Mouse (Mus musculus) layer of hippocampus, postnatal 36 days (tissue): Measurements from ENCODE around the gene Olfr721-ps1. TPM values are rescaled to one million over a fixed set of nuclear protein-coding genes. Genes with fewer than 3 reads are reported as not detected.

ENCODE experiments used
- DNase-seq, 2 experiments: peaks; one replicate each; pipeline ENCODE4 v3.0.0; 2022
- total RNA-seq, 2 experiments: library from RNA; stranded (reverse); gene quantifications; 2 replicates each; pipeline ENCODE4 v1.2.3; 2021

The Olfr721-ps1 gene
- not detected for total RNA-seq

DNA sequence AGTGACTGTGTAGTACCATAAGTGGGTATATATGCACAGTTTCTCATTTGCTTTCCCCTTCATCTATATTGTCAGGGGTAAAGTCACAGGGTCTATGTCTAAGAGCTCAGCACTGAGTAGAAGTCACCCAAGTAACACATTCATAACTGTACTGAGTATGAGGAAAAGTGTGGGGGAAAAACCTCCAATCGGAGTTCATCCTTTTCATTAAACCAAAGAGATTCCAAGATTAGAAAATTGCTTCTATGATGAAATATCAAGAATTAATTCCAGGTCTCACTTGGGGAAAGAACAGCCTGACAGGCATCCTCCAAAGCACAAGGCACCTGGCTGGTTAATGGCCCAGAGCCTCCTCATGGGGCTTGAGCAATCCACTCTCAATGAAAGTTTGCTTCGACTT is at the start of gene Olfr721-ps1:
TSS of gene Olfr721-ps1 (plus strand) at position 301 of the 400 bp plus-strand sequence.
- DNase-seq, result no peak

- DNase-seq, result no peak
Measured at GRCm38 (mm10) chr14:14351721-14352590, 49.1 kb upstream of the Olfr721-ps1 start.

- no peak for DNase-seq
Measured at GRCm38 (mm10) chr14:14352606-14353005, 48.5 kb upstream of the Olfr721-ps1 start.

DNA sequence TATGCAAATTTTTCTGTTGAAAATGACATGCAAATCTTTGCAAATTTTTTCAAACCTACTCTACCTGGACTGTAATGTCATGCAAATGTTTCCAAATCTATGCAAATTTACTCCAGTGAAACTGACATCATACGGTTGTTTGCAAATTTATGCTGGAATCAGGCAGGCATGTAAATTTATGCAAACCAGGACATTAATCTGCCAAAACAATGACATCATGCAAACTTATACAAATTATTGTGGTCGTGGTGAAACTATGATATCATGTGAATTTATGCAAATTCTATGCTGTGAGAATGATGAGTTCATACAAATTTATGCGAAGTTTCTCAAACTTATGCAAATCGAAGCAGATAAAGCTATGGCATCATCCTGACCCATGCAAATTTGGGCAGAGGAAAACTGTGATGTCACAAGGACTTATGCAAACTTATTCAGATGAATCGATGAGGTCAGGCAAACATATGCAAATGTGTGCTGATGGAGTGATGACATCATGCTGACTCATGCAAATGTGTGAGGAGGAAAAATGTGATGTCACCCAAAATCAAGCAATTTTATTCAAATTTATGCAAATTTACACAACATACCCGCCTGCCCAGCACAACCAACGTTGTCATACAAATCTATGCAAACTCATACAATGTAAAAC is 47.9 kb upstream of the Olfr721-ps1 start:
- no peak for DNase-seq

GRCm38 (mm10) chr14:14353740-14354510 is 47.2 kb upstream of the Olfr721-ps1 start:
- DNase-seq, result no peak

DNA sequence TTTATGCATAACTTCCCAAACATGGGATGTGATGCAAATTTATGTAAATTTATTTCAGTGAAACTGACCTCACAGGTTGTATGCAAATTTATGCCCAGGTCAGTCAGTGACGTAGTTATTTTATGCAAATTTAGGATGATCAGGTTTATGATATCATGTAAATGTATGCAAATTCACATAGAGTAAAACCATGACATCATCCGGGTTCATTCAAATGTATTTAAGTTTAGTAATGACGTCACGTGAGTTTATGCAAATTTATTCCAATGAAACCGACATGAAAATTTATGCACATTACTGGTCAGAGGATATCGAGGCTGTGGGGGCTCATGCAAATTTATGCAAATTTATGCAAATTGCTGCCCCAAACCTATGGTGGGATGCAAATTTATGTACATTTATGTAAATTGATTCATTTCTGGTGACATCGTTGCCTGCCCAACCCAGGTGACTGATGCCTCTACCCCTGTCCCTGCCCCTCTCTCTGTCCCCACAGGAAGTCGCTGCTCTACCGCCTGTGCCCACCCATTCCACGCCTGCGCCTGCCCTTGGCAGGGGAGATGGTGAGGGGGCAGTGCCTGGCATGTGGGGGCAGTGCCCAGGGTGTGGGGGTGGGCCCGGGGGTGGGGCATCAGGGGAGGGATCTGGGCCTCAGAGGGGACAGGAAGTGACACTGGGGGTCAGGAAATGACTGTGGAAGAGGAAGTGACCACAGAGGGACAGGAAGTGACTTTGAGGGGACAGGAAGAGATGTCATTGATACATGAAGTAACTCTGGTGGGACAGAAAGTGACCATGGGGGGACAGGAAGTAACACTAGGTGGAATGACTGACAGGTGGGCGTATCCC is 46.4 kb upstream of the Olfr721-ps1 start:
- DNase-seq, result no peak

DNA sequence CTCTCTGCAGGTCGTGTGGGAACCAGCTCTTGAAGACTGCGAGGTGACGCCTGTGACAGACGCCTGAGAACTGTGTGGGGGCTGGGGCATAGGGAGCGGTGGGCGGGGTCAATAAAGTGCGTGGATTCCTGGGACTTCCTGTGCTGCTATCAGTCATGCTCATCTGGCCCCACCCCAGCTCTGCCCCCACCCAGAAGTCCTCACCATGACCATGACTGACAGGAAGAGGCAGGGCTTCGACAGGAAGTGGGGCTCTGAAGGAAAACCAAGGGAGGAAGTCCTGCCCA is 45.8 kb upstream of the Olfr721-ps1 start:
- no peak for DNase-seq

GRCm38 (mm10) chr14:14395535-14395934 is 5.6 kb upstream of the Olfr721-ps1 start:
- no peak for DNase-seq

- no peak for DNase-seq
Measured at GRCm38 (mm10) chr14:14436078-14436658, 35.1 kb downstream of the Olfr721-ps1 start.

Other genes with a start within 250 kb of the Olfr721-ps1 start
- not detected for gene Olfr720, start 214.5 kb upstream of the Olfr721-ps1 start, total RNA-seq
- not detected for gene Olfr31, start 78.5 kb upstream of the Olfr721-ps1 start, total RNA-seq
- 1 to 10 TPM; 3.0 TPM for gene Il3ra, start 55.0 kb upstream of the Olfr721-ps1 start, total RNA-seq